Mouse (Mus musculus) kidney, embryonic 14.5 days (tissue): ENCODE results near the gene Tbc1d2. TPM values are rescaled to one million over a fixed set of nuclear protein-coding genes. Genes with fewer than 3 reads are reported as not detected.
A peak's percentile ranks its signal among the peaks of the same experiment; 100 is the strongest.

Experiments used
- ATAC-seq: fragments of 200-750 bp; cut with Nextera tagmentation; 2 replicates; pipeline ENCODE4 v1.8.0; 2017; ENCODE audit warnings: moderate number of reproducible peaks, mild to moderate bottlenecking, moderate TSS enrichment, moderate library complexity; ENCODE audit not compliant: low FRiP score, low TSS enrichment
- H3K27ac ChIP-seq: fragments of 300-500 bp; sonication (generic); 2 replicates; pipeline ENCODE4 v1.5.1; 2014; ENCODE audit warnings: low read depth, mild to moderate bottlenecking, low read length, moderate library complexity, mixed read lengths
- H3K27me3 ChIP-seq: fragments of 300-500 bp; sonication (generic); 2 replicates; pipeline ENCODE4 v1.6.1; 2014; ENCODE audit warnings: mild to moderate bottlenecking, low read length; ENCODE audit not compliant: control insufficient read depth, insufficient read depth
- H3K36me3 ChIP-seq: fragments of 300-500 bp; sonication (generic); 2 replicates; pipeline ENCODE4 v1.6.1; 2014; ENCODE audit warnings: low read length, mixed read lengths; ENCODE audit not compliant: control insufficient read depth, insufficient read depth
- H3K4me1 ChIP-seq: fragments of 300-500 bp; sonication (generic); 2 replicates; pipeline ENCODE4 v1.6.1; 2014; ENCODE audit warnings: low read length, mixed read lengths; ENCODE audit not compliant: control insufficient read depth, insufficient read depth
- H3K4me2 ChIP-seq: fragments of 300-500 bp; sonication (generic); replicated peaks from 2 replicates; pipeline ENCODE4 v1.6.1; 2014; ENCODE audit warnings: low read depth, mild to moderate bottlenecking, low read length
- H3K4me3 ChIP-seq: fragments of 300-500 bp; sonication (generic); 2 replicates; pipeline ENCODE4 v1.5.1; 2014; ENCODE audit warnings: mild to moderate bottlenecking, low read length
- H3K9ac ChIP-seq: fragments of 300-500 bp; sonication (generic); 2 replicates; pipeline ENCODE4 v1.6.1; 2014; ENCODE audit warnings: low read depth, mild to moderate bottlenecking, low read length, moderate library complexity
- H3K9me3 ChIP-seq: fragments of 300-500 bp; sonication (generic); 2 replicates; pipeline ENCODE4 v1.6.1; 2016; ENCODE audit warnings: low read length; ENCODE audit not compliant: control insufficient read depth
- WGBS: fragments of 180-500 bp; shearing (Covaris S2); extraction: QIAGEN DNeasy Blood & Tissue Kit; methylation state at CpG from one replicate; pipeline ENCODE4 v1.1.7; 2014; 5-methylcytosine and 5-hydroxymethylcytosine counted together
- polyA plus RNA-seq: library from polyadenylated mRNA; unstranded; fragments of >200 nt; fragmentation: Nextera tagmentation; extraction: Ambion mirVana; gene quantifications from 2 replicates; pipeline ENCODE4 v1.2.1, GENCODE M21; 2014

Gene Tbc1d2
- polyA plus RNA-seq, 1 experiment from 2014 or later: 2.6 TPM

DNA sequence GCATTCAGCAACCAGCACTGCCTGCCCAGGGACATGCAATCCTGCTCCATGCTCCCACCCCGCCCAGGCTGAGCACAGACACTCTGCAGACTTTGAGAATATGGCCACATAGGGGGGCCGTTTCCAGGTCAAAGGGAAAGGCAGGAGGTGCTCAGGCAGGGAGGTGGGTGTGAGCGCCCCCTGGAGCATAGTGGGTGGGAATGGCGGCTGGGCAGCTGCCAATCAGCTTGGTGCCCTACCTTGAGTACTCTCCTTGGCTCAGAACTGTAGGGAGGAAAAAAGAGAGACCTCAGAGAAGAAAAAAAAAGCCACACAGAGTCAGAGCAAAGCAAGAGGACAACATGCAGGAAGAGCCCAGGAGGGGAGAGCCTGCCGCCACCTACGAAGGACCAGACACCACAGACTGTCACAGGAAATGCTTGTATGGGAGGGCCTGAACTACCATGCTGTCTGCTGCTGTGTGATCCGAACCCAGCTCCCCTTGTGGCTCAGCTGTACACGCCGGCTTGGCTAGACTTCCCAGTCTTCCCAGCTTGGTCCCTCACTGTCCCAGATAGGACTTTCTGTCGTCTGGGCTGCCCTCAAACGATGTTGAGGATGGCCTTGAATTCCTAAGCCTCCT lies 31.7 kb downstream of the Tbc1d2 start:
- H3K4me3 ChIP-seq: no peak overlapping the region
- H3K4me2 ChIP-seq: no peak overlapping the region
- no peak for ATAC-seq
- no peaks in the 10 kb centered on the region for H3K4me1 ChIP-seq
- H3K27me3 ChIP-seq: peaks cover 3% of the 10 kb centered on the region; the same call in 1 of the 2 replicates
- no peak overlapping the region for H3K27ac ChIP-seq
- no peaks in the 10 kb centered on the region for H3K36me3 ChIP-seq
- no peaks in the 10 kb centered on the region for H3K9me3 ChIP-seq
- H3K9ac ChIP-seq: no peak overlapping the region
- 64% methylated on average over 11 of the region's 11 CpGs for WGBS

- ATAC-seq: no peak
- 73% methylated on average over 6 of the region's 6 CpGs for WGBS
Measured at GRCm38 (mm10) chr4:46617408-46617807, 32.6 kb downstream of the Tbc1d2 start.

DNA sequence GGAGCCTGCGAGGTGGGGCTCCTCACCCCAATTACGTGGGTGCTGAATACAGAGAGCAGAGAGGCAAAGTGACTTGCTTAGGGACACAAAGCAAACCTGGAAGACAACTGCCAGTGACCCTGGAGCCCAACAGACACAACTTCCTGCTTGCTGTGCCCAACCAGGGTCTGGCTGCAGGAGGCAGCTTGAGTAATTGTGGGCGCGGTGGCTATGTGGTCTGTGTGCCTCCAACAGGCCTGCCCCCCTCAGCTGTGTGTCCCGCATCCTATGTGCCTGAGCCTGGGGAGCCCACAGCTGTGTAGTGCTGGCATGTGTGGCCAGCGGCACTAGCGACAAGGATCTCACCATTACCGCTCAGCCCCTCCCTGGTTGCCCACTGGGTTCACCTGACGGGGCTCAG lies 35.4 kb downstream of the Tbc1d2 start:
- H3K27me3 ChIP-seq: no peaks in the 10 kb centered on the region
- 80% methylated on average over 9 of the region's 9 CpGs for WGBS
- no peak overlapping the region for H3K4me2 ChIP-seq
- no peaks in the 10 kb centered on the region for H3K4me1 ChIP-seq
- no peaks in the 10 kb centered on the region for H3K36me3 ChIP-seq
- no peak overlapping the region for H3K4me3 ChIP-seq
- no peak overlapping the region for H3K9ac ChIP-seq
- H3K9me3 ChIP-seq: no peaks in the 10 kb centered on the region
- no peak for ATAC-seq
- no peak overlapping the region for H3K27ac ChIP-seq

More at GRCm38 (mm10) chr4:46617408-46617807, 32.6 kb downstream of the Tbc1d2 start:
- no peaks in the 10 kb centered on the region for H3K9me3 ChIP-seq
- no peaks in the 10 kb centered on the region for H3K4me1 ChIP-seq
- H3K4me3 ChIP-seq: no peak overlapping the region
- no peak overlapping the region for H3K9ac ChIP-seq
- no peak overlapping the region for H3K4me2 ChIP-seq
- H3K36me3 ChIP-seq: no peaks in the 10 kb centered on the region
- peaks cover 3% of the 10 kb centered on the region; the same call in 1 of the 2 replicates for H3K27me3 ChIP-seq
- H3K27ac ChIP-seq: no peak overlapping the region

GRCm38 (mm10) chr4:46613618-46614017 lies 36.4 kb downstream of the Tbc1d2 start:
- 77% methylated on average over 12 of the region's 12 CpGs for WGBS
- no peak overlapping the region for H3K27ac ChIP-seq
- H3K4me2 ChIP-seq: no peak overlapping the region
- no peak overlapping the region for H3K4me3 ChIP-seq
- no peak for ATAC-seq
- H3K9ac ChIP-seq: no peak overlapping the region
- no peaks in the 10 kb centered on the region for H3K36me3 ChIP-seq
- no peaks in the 10 kb centered on the region for H3K4me1 ChIP-seq
- H3K9me3 ChIP-seq: no peaks in the 10 kb centered on the region
- no peaks in the 10 kb centered on the region for H3K27me3 ChIP-seq

- 0 out of 2 replicates have a peak, but pooled peaks have one; percentile 21 for ATAC-seq
Measured at GRCm38 (mm10) chr4:46611181-46611580, 38.8 kb downstream of the Tbc1d2 start.

DNA sequence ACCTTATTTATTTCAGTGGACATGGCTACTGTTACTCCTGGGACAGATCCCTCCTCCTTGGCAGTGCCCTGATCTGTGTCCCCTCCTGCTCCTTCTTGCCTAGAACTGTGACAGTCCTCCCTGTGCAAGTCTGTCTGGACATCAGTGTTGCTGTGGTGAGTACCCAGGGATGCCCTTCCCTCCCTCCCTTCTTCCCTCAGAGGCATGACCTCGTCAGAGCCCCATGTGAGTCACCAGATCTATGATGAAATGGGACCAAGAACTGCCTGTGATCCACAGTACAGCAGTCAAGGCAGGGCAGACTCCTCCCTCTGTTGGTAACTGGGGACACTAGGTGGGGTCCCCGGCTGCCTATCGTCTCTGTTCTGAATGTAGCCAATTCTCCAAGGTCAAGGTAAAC lies 42.4 kb downstream of the Tbc1d2 start:
- H3K4me1 ChIP-seq: no peaks in the 10 kb centered on the region
- WGBS: 87% methylated on average over 3 of the region's 3 CpGs
- no peak for ATAC-seq
- H3K4me3 ChIP-seq: no peak overlapping the region
- no peaks in the 10 kb centered on the region for H3K36me3 ChIP-seq
- H3K9ac ChIP-seq: no peak overlapping the region
- H3K4me2 ChIP-seq: no peak overlapping the region
- H3K27me3 ChIP-seq: no peaks in the 10 kb centered on the region
- no peaks in the 10 kb centered on the region for H3K9me3 ChIP-seq
- H3K27ac ChIP-seq: no peak overlapping the region

More at GRCm38 (mm10) chr4:46611181-46611580, 38.8 kb downstream of the Tbc1d2 start:
- no peak overlapping the region for H3K4me3 ChIP-seq
- H3K9me3 ChIP-seq: no peaks in the 10 kb centered on the region
- WGBS: 0% methylated on average over 4 of the region's 4 CpGs
- H3K27ac ChIP-seq: no peak overlapping the region
- H3K4me2 ChIP-seq: no peak overlapping the region
- H3K4me1 ChIP-seq: no peaks in the 10 kb centered on the region
- H3K36me3 ChIP-seq: no peaks in the 10 kb centered on the region
- no peak overlapping the region for H3K9ac ChIP-seq
- no peaks in the 10 kb centered on the region for H3K27me3 ChIP-seq

DNA sequence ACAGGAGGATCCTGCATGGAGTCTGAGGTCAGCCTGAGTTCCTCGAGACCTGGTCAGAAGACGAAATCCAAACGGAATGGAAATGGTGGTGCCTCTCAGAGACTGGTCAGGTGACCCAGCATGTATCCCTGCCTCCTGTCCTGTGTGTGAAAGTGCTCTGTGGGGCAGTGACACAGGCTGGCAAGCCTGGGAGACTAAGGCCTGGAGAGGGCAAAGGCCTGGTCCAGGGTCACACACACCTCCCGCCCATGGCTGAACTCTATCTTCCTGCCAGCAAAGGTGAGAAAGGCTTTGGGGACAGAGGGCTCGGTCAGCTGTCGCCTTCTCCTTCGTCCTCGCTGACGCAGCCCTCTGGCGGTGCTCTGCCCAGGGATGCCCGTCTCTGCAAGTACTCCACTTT lies 44.6 kb downstream of the Tbc1d2 start:
- ATAC-seq: no peak
- H3K9ac ChIP-seq: no peak overlapping the region
- H3K4me2 ChIP-seq: no peak overlapping the region
- peaks cover 14% of the 10 kb centered on the region for H3K27me3 ChIP-seq
- 56% methylated on average over 11 of the region's 11 CpGs for WGBS
- no peak overlapping the region for H3K4me3 ChIP-seq
- H3K36me3 ChIP-seq: no peaks in the 10 kb centered on the region
- no peaks in the 10 kb centered on the region for H3K9me3 ChIP-seq
- H3K4me1 ChIP-seq: no peaks in the 10 kb centered on the region
- H3K27ac ChIP-seq: no peak overlapping the region

DNA sequence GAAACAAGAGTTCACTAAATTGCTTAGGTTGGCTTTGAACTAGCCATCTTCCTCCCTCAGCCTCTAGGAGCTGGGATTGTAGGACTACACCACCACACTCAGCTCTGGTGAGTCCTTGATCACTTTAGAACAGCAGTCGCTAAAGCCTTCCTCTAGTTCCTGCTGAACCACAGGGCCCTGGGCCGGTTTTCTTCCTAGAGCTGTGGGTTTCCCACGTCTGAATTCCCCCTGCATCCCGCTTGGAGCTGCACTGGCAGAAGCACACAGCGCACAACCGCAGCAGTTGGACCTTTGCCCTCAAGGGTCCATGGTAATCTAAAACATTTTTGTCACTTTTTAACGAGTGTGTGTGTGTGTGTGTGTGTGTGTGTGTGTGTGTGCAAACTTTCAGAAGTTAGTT lies 47.3 kb downstream of the Tbc1d2 start:
- Histone ChIP-seq H3K4me2 (no peak overlapping the region), H3K4me3 (no peak overlapping the region), H3K27me3 (peaks cover 22% of the 10 kb centered on the region), H3K9ac (no peak overlapping the region), H3K27ac (no peak overlapping the region), H3K36me3 (no peaks in the 10 kb centered on the region), H3K4me1 (no peaks in the 10 kb centered on the region), H3K9me3 (no peaks in the 10 kb centered on the region)
- ATAC-seq: no peak
- WGBS: 62% methylated on average over 7 of the region's 7 CpGs

- Histone ChIP-seq H3K27ac (no peak within 1 kb of the TSS), H3K4me3 (peak within 1 kb of the TSS; percentile 57), H3K36me3 (no peaks in the 10 kb centered on the region), H3K4me2 (peak within 1 kb of the TSS; percentile 98), H3K9ac (peak within 1 kb of the TSS; percentile 60), H3K27me3 (peaks cover 22% of the 10 kb centered on the region), H3K9me3 (no peaks in the 10 kb centered on the region), H3K4me1 (no peaks in the 10 kb centered on the region)
- peak; percentile 25; the same call in 1 of the 2 replicates for ATAC-seq
- under 1% methylated on average over 38 of the region's 66 CpGs for WGBS
Measured at GRCm38 (mm10) chr4:46601844-46602423, 48.1 kb downstream of the Tbc1d2 start, which contains the start of gene Coro2a. Coro2a (minus strand) TSS chr4:46602202.
